Mouse (Mus musculus): ENCODE results near the gene Lin37. TPM values are rescaled to one million over a fixed set of nuclear protein-coding genes. Genes with fewer than 3 reads are reported as not detected.

Lin37 gene
- 10 to 100 TPM in 1 of 2 experiments, 1 to 10 TPM in 1; 9.6 to 12.4 TPM for total RNA-seq (2021)
- long read RNA-seq, experiment 1, partial matches to known transcripts, result 0 of 8 reads
- long read RNA-seq, experiment 1, other reads (novel, unspliced or antisense), result 0 of 8 reads
- long read RNA-seq, experiment 2, transcript Lin37-201 (9 exons, 998 nt), result major isoform, 7 of 10 reads
- long read RNA-seq, experiment 2, partial matches to known transcripts, result 1 of 10 reads
- long read RNA-seq, experiment 2, other reads (novel, unspliced or antisense), result 1 of 10 reads

DNA sequence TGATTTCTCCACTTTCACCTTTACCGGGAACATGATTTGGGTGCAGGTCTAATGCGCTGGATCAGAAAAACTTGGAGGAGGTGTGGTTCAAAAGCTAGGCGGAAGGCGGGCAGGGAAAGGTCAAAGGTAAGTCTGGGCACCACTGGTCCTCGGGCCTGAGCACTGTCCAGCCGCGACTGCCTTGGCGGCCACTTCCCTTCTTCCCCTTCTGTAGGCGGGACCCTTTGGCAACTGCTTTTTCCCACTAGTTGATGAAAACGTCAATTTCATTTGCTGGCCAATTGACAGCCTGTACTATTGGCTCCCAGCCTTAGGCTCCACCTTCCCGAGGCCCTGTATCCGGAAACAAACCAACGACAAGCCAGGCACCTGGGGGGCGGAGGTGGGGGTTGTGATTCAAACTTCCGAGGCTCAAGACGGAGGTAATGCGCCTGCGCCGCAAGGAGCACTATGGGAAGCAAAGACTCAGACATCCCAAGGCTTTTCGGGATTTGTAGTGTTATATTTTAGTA is at the start of gene Lin37:
Lin37 (minus strand) TSS at position 396 of the 512 bp plus-strand sequence.
- intact Hi-C loops (cut with DNase I), result no loop called here
- peak; percentile 93 to 95 for DNase-seq

DNA sequence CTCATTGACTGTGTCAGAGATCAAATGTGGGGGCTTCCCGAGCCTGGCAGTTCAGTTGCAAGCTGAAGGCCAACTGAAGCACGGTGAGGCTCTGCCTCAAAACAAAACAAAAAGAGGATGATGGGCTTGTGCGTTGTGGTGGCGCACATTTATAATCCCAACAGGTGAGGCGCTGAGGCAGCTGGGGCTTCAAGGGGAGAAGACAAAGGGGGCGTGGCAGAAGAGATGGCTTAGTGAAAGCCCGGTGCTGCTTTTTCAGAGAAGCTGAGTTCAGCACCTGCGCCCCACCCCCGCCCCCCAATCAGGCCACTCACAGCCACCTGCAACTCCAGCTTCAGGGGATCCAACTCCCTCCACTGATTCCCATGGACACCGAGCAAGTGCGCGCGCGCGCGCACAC is 48.8 kb upstream of the Lin37 start:
- no peak for DNase-seq
- intact Hi-C loops (cut with DNase I), result no loop called here

DNA sequence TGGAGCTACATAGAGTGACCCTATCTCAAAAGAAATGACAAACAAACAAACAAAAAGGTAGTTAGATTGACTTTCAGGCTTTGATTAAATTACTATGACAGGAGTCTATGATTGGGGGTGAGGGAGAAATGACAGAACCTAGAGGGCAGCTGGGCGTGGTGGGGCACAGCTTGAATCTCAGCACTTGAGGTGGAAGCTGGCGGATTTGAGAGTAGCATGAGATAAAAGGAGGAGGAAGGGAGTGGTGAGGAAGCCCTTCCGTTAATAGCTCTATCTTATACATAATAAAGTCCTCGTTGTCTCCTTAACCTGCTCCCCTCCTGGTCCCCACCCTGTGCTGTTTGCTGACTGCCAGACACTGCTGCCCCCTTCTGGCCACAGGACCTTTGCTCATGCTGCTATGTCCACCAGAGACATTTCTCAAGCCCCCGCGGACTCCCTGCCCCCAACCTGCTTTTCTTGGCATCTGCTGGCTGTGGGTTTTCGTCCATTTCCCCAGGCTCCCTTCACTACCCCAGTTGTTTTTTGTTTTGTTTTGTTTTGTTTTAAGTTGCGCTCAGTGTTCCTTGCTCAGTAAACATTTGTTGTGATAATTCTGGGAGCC is 48.2 kb upstream of the Lin37 start:
- intact Hi-C loops (cut with DNase I), result no loop called here
- DNase-seq, result peak in 1 of 2 experiments; percentile 26

DNA sequence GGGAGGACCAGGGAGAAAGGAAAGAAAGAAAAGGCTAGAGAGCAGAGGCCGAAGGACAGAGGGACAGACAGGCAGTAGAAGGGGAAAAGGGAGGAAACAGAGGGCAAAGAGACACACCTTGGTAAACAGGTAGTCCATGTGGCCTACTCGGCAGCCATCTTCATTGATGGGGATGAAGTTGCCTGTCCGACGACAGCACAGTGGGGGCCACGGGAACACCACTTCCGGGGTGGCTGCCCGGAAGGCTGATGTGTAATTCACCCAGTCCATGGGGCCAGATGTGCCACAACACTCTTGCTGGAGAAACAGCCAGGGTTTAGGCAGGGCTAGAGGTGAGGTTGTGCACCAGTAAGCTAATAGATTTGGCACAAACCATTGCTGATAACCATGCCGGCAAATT is 45.3 kb upstream of the Lin37 start:
- no peak for DNase-seq
- intact Hi-C loops (cut with DNase I), result no loop called here

DNA sequence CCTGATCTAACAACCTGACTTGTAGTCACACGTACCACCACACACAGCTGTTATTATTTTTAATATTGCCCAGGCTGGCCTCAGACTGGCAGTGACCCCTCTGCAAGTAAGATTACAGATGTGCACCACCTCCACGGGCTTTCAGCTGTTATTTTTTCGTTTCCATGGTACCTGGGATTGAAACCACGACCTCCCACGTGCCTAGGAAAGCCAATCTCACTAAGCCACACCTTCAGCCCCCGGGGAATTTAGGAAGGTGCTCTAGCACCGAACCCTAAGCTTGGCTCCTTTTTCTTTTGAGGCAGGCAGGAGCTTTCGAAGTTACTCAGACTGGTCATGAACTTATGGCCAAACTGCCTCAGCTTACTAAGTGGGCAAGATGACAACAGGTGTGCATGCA is 44.8 kb upstream of the Lin37 start:
- intact Hi-C loops (cut with DNase I), result no loop called here
- no peak for DNase-seq

DNA sequence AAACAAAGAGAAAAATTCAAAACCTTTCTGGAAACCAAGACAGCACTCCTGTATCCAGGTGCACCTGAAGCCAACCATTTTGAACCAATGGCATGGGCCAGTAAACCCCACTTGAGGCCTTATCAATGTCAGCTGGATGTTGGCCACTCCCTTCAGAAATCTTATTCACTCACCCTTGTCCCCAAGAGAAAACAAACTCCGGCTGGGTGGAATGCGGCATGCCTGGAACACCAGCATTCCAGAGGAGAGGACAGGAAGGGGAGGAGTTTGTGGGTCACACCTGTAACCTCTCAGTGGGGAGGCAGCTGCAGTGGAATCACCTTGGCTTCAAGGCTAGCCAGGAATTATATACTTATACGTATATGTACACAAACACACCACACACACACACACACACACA is 42.9 kb upstream of the Lin37 start:
- intact Hi-C loops (cut with DNase I), result no loop called here
- DNase-seq, result no peak

DNA sequence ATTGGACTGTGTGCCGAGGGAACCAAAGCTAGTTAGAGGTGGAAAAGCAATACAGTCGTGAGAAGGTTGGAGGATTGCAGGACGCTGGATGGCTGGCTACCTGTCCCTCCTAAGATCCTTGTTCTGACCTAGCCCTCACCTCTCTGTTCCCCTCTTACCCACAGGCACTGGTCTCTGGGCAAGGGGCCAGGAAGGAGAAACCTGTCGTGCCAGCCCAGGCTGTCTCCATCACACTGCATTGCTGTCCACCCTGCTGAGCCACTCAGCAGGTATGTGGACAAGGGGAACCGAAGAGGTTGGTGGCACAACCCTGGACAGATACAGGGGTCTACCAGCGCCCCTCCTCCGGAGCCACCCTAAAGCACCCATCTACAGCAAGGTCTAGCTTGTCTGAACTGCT is 41.0 kb upstream of the Lin37 start:
- intact Hi-C loops (cut with DNase I), result no loop called here
- no peak for DNase-seq

DNA sequence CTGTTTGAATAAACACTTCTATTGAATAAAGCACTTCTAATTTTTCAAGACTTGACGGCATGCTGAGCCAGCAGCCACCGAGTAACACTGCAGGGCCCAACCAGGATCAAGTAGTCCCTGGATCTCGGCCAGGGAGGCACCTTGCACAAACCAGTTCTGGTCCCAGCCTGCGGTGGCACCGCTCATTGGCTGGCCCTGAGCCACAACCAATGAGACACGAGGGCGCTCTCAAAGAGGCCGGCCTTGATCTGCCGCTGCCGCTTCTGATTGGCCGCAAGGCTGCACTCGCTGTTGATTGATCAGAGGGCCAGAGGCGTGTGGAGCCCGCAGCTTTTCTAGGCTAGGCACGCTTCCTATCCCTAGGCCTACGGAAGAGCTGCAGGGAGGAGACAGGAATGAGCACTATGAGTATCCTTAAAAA is 40.3 kb upstream of the Lin37 start:
- intact Hi-C loops (cut with DNase I), result no loop called here
- peak; percentile 61 to 64 for DNase-seq

DNA sequence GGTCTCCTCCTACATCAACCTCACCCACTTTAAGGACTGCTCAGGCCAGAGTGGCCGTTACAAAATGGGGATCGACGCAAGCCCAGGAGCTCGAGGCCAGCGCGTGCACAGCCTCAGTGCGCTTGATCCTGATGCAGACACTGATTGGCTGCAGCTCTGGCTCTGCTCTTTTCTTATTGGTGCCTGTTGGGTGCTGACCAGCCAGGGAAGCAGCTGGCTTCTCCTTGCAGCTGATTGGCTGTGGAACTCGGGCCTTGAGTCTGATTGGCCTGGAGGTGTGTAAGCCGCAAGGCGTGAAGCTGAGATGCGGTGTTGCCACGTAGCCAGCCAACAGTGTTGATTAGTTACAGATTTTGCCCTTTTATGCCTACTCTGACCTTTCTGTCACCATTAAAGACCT is 39.1 kb upstream of the Lin37 start, which contains the start of gene Zbtb32:
Zbtb32 (minus strand) TSS at position 124 of the 400 bp plus-strand sequence.
- intact Hi-C loops (cut with DNase I), result no loop called here
- DNase-seq, result no peak

DNA sequence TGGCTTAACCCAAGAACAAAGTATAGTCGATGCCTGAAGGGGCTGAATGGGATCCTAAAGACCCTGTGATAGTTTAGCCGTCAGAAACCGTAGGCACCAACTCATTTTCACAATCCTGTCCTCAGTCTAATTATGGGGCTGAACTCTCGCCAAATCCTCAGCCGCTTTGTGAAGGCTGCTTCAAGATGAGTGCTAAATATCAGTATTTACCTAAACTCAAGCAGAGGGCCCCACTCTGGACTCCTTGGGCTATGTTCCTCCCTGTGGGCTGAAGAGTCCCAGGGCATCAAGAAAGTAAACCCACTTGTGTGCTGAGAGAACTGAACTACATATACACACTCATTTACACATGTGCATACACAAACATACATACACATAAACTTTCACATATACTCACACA is 37.2 kb upstream of the Lin37 start:
- DNase-seq, result no peak
- intact Hi-C loops (cut with DNase I), result no loop called here

DNA sequence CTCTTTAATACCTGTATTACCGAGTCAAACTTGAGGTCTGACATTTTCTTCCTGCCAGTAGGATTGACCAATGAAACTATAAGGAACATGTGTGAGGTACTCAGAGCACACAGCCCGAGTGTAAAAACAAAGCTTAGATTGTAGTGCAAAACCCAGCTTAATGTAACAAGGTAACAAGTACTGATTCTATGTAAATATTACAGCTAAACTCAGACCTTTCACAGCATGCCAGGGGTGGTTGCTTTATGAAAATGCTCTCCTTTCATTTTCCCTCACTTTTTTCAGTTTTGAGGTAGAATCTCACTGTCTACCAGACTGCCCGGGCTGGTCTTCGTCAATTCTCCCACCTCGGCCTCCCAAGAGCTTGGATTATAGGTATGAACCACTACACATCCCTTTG is 36.5 kb upstream of the Lin37 start:
- DNase-seq, result no peak
- intact Hi-C loops (cut with DNase I), result no loop called here

DNA sequence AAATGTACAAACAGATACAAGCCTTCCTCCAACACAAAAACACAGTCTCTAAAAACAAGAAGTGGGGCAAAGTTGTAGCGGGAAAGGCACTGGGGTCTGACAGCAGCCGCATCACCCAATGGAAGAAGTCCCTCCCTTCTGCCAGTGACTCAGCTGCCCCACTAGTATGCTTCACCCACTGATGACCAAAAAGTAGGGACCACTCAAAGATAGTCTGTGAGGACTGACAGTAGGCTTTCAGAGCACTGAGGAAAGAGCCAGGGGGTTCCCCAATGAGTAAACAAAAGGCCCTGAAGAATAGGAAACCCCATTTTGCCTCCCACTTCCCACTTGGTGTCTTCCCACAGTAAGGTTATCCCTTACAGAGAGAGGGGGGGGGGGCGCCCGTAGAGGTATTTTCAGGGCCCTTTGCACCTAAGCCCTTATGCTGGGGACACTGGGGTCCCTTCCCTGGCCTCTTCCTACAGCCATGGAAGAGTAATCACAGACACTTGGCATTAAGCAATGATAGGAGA is 34.9 kb upstream of the Lin37 start:
- intact Hi-C loops (cut with DNase I), result loop anchor here (5.0 kb wide), 1 partner anchor 268 kb away; the partner anchor contains the start of gene Ffar1
- no peak for DNase-seq

DNA sequence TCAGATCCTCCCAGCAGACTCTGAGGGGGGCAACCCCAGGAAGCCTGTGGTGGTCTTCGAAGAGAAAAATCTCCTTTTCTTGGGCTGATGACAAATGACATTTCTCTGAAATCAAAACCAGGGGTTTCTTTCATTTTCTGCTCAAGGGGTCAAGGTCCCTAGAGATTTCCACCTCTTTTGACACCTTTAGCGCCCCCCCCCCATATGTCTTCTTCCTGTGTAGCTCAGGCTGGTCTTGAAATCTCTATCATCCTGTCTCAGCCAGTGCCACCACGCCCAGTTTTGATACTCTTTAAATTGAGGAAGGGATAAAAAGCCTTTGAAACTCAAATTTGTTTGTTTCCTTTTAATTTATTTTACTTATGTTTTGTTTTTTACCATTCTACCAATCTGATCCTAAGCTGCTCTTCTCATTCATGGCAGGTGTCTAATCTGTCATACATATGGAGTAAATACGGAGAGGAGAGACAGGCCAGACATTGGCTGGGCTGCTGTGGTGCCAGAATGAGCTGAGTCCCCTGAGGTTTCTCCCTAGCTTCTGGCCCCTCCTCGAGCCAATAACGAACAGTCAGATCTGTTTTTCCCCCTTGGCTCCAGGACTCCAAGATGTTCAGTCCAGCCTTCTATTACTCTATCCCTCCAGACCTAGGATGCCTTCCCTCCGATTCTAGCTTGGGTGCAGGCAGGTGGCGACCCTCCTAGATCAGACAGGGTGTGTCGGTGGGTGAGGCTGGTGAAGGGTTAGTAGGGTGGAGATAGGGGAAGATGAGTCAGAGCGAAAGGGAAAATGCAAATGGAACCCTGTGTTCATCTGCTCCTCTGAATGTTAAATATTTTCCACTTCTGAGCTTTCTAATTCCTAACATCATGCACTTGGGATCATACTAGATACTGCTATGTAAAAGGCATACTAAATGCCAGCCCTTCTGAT is 34.2 kb upstream of the Lin37 start:
- intact Hi-C loops (cut with DNase I), result loop anchor here (5.0 kb wide), 1 partner anchor 268 kb away; the partner anchor contains the start of gene Ffar1
- DNase-seq, result no peak

DNA sequence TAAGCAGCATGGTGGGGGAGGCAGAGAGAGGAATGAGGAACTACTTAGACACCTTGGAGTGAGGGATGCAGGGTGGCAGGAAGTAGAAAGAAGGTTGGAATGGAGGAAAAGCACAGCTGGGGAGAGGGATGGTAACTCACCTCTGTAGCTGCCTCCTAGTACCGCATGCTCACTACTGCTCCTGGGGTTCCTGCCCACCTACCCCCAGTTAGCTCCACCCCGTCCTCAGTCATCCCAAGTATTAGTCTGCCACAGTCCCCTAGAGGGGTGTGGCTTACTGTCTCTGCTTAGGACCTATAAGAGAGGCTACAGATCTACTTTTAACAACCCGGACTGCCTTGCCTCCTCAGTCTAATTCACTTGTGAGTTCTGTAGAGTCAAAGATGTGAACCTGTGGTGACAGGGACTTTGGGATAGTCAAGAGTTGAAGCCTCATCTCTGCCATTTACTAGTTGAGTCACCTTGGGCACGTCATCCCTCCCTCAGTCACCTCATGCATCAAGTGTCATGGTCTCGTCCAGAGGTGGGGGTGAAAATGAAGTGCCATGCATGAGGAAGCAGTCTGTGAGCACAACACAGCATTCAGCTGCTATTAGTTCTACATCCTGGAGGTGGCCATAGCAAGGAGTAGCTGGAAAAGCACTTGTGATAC is 33.3 kb upstream of the Lin37 start:
- intact Hi-C loops (cut with DNase I), result loop anchor here (5.0 kb wide), 1 partner anchor 269 kb away; the partner anchor contains the start of gene Ffar1
- DNase-seq, result no peak

DNA sequence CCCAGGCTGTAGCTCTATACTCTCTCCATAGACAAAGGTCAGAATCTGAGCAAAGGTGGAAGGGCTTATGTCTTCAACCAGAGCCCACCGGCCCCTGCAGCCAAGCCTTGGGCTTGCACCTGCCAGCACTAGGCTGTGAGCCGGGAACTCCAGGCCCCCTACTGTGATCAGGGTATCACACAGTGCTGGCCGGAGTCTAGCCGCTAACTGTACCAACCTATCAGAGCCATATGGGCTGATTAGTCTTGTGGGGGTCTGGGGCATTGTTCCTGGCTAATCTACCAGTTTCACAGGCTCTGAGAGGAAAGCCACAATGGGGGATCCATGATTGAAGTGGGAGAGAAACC is 31.9 kb upstream of the Lin37 start:
- DNase-seq, result no peak
- intact Hi-C loops (cut with DNase I), result loop anchor here (2.0 to 5.0 kb wide), 2 partner anchors 19 to 271 kb away; partner anchors contain the start of gene Ffar1

DNA sequence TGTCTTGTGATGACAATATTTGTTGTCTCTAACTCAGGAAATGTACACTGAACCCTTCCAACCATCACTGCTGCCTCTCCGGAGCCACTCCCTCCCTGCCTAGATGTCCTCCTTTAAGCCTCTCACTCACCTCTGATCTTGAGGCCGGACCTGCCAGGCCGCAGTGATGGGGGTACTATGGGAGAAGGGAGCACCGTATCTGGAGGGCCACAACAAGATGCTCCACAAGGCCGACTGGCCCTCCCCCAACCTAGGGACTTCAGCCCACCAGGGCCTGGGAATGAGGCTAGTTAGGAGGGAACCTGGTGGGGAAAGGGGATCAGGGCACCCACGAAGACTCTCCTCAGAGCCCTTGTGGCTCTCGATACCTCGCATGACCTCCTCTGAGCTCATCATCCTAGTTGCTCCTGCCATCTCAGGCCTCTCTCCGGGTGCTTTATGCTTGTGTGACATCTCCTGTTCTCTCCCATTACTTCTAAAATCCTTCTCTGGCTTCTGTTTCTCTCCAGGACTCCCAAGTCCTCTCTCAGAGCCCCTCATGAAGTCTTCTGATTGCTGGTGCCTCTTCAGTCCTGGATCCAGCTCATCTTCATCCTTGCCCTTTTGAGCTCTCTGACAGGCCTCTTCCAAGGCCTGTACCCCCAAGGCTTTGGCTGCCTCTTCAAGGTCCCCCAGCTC is 31.4 kb upstream of the Lin37 start:
- intact Hi-C loops (cut with DNase I), result loop anchor here (2.0 to 5.0 kb wide), 2 partner anchors 20 to 271 kb away; partner anchors contain the start of gene Ffar1

DNA sequence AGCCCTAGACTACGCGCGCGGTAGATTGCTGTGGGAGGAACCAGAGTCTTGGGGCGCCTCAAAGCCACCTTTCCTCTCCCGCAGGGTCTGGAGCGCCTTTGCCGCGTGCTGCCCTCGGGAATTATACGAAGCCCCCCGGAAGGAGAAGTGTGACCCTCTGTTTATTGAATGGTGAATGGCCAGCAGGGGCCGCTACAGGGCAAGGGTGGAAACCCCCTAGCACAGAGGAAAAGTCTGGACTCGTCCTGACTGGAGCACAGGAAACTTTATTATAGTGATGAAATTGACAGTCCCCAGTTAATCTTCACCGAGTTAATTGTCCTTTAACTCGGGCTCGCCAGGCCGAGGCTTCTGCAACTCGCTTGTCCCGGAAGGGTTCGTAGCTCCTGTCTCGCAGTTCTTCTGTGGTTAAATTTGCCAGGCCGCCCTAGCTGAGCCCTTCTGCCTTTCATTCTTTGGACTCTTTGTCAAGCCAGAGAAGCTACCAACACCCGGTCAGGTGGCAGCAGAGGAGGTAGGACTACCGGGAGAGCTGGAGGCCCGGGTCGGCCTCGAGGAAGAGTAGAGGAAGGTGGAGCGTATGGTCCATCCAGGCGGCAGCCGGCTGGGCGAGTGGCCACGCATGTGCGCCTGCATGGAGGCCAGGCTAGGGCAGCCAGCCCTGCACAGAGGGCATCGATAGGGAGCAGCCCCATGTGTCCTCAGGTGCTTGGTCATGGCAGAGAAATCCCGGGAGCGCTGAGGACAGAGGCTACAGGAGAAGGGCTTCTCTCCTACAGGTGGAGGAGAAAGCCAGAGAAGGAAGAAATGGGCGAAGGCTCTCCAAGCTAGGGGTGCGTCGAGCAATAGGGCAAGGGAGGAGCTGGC is 30.0 kb upstream of the Lin37 start:
- intact Hi-C loops (cut with DNase I), result loop anchor here (1.0 to 5.0 kb wide), 3 partner anchors 21 to 273 kb away; partner anchors contain the start of gene Ffar1
- DNase-seq, result peak; percentile 76 to 84

More for the DNA sequence above, 31.4 kb upstream of the Lin37 start:
- no peak for DNase-seq

Measured in gastrocnemius, postnatal 36 days (tissue).